Mouse (Mus musculus) retina, embryonic 14.5 days (tissue): ENCODE data around the gene Bud31.
"Not testable (repeated sequence)": the region's sequence is repeated elsewhere in the genome, so short reads cannot be mapped to it uniquely, and the experiment has no call there.

Experiments
- DNase-seq: peaks from one replicate; pipeline ENCODE4 v3.0.0-alpha.2; 2015; ENCODE audit warnings: low spot score

The Bud31 gene

DNA sequence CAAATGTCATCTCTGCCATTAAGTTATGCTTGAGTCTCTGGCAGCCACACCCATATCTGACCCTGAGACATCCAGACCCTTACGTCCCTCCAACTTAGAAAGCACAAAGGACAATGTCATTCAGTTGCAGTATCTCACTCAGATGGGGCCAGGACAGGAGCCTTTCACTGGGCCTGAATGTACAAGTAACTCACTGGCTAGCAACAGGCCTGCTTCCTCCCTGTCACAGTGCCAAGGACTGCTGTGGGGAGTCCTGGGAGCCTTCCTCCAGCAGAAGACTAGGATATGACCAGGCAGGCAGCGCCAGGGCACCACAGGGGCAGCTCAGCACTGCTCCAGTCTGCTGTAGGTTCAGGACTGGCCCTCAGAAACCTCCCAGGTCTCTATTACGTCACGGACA is 11.0 kb upstream of the Bud31 start:
- no peak for DNase-seq

DNA sequence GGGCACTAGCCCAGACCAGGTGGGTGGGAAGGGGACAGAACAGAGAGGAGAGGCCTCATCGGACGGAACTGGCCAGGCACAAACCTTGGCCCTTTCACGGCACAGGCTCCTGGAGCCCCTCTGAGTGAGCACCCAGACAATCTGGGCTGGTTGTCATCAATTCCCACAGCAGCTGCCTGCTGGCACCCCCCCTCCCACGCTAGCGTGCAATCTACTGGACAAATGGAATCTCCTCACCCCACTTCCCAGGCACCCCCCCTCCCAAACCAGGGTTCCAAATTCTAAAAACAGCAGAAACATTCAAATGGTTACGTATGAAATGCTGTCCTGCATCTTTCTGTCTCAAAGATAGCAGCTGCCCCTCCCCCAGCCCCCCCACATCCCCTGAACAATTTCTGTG is 10.4 kb upstream of the Bud31 start:
- not testable (repeated sequence) for DNase-seq

DNA sequence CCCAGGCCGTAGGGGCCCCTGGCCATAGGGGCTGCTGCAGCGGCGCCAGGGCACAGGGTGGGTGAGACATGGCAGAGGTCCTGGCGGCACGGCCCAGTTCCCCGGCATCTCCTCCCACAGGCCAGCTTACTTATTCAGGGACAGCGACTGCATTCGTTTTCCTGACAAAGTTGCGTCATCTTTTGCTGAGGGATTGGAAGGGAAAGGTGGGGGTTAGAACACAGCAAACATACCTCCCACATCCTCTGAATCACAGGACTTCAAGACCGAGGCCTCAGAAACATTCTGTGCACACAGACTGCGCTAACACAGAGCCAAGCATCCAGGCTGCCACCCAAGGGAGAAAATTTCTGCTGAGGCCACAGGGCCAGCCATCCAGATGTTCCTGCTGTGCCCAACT is 10.0 kb upstream of the Bud31 start:
- DNase-seq: no peak

DNA sequence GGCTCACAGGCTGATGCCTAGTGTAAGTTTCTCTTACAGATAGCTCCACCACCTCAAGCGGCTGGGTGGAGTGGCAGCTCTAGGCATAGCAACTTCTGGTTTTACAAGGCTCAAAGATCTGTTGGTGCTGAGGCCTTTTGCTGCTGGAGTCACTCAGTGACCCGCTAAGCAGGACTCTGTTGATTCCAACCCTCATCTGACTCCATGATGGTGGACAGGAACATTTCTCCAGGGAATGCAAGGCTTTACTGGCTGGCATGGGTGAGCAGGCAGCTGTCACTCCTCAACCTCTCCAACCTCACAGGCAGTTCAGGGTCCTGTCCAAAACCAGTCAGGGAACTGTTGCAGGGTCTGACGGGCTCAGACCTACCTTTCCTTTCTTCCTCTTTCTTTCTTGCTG is 9.2 kb upstream of the Bud31 start:
- DNase-seq: no peak

DNA sequence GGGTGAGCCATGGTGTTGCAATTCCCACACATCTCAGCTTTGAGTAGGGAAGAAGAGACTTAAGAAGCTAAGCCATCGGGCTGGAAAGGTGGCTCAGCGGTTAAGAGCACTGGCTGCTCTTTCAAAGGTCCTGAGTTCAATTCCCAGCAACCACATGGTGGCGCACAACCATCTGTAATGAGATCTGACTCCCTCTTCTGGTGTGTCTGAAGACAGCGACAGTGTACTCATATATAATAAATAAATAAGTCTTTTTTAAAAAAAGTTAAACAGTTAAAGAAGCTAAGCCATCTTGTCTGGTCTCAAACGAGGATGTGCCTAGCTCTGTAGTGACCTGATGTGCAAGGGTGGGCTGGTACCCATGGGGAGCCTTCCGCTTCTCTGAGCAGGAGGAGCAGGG is 6.9 kb upstream of the Bud31 start:
- DNase-seq: not testable (repeated sequence)

DNA sequence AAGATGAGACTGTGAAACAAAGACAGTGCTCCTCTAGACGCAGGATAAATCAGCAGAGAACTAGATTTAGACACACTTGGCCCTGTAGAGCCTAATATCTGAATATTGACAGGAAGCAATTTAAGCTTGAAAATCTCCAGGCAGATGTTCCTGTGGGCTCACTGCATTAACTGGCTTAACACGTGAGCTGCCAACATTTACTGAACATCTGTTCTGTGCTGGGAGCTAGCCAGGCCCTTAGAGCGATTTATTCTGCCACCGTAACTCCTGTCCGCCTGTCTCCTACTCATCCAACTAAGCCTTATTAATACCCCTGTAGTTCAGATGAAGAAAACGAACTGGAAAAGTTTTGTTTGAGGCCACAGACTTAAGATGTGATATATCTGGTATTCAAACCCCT is 1.3 kb upstream of the Bud31 start:
- DNase-seq: peak; percentile 35

DNA sequence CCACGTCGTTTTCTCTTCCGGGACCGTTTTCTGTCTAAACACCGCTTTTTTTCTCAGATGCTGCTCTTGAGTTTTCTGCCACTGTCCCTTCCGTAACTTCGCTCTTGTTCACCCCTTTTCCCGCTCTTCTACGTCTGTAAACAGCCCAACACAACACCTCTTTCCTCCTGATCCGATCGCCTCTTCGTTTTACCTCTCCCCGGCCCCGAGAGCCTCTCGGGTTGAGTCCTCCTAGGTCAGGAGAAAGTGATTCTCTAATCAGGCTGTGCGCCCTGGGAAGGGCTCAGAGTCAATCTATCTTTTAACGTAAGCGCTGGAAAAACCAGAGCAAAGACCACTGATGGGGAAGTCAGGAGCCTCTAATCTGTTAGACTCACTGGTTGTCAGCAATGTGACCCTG is 449 bp downstream of the Bud31 start:
- DNase-seq: no peak

DNA sequence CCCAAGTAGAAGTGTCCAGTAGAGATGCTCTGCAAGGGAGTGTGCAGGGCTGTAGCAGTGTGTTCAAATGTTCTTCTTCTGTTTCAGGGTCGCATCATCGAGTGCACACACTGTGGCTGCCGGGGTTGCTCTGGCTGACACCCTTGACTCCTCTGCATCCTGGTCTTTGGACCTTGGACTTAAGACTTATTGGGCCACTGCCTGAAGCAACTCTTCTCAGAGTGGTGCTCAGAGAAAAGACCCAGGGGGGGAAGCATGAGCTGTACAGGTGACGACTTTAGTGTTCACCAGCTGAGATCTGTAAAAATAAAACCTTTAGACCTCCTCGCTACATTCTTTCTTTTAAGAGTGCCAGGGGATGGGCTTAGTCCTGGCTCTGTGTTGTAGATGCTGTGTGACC is 7.6 kb downstream of the Bud31 start:
- DNase-seq: no peak

DNA sequence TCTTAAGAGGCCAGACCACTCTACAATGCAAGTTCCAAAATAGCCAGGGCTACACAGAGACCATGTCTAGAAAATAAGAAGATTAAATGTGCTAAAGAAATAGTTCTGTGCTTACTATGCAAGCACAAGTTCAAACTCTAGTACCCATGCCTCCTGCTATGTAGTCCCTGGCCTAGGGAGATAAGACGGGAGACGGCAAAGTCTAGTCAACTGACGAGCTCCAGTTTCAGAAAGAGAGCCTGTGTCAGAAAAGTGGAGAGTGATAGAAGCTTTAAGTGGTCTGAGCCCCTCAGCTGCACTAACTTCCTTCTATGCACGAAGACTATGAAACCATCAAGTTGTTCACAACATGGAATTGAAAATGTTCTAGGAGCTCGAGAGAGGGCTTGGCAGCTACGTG is 9.1 kb downstream of the Bud31 start:
- no peak for DNase-seq

DNA sequence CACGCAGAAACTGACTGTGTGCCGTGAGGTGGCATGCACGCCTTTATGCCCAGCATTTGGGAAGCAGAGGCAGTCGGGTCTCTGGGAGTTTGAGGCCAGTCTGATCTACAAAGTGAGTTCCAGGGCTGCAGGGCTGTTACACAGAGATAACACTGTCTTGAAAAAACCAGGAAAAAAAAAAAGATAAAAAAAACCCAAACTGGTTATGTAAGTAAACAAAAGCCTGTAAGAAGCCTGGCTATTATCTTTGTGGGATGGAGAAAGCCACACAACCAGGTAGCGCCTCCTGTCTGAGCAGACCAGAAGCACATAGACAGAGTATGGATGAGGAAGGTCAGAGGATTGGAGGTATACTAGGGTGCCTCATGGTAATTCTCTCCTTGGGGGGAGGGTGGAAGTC is 12.5 kb downstream of the Bud31 start:
- DNase-seq: no peak

DNA sequence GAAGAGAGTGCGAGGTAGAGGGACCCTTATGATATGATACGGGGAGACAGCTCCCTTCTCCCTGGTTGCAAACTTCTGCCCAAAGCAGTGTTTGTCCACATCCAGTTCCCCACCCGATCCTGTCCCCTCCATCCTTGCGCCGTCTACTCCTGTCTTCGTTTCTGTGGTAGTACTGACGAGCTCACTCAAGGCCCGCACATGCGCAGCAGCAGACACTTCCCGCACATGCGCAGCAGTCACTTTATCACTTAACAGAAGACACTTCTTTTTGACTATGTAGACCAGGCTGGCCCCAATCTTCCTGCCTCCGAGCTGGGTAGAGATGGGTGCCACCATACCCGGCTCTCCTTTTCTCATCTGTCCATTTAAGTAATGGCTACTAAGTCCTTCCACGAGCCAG is 21.2 kb downstream of the Bud31 start:
- DNase-seq: no peak

DNA sequence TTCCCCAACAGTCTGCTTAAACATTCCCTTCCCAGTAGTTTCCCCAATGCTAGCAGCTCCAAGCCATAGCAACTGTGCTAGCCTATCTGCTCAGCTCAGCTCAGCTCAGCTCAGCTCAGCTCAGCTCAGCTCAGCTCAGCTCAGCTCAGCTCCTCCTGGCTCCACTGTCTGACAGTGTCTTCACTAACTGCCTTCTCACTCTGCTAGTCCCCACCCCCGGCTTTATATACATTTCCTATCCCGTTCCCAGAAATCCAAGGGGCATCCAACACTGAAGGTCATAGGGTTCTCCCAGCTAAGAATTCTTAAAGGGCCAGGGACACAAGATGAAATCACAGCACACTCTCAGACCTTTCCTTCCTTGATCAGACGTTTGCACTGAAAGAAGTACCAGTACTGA is 24.5 kb downstream of the Bud31 start:
- DNase-seq: no peak

DNA sequence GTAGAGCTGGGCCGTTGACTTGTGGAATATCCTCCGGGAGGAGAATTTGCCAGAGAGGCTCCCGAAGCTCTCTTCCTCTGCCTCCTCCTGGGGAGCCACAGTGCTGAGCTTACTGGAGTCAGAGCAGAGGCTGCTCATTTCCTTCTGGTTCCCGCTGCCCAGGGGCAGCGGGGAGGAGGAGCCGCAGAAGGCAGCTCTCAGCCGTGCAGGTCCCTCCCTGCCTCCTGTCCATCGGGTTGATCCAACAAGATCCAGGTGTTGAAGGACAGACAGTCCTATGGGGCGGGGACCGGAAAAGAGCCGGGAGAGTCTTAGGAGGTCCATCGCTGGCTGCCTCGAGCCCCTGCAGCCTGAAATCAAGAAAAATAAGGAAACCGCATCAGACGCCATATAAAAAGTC is 25.0 kb downstream of the Bud31 start:
- no peak for DNase-seq

DNA sequence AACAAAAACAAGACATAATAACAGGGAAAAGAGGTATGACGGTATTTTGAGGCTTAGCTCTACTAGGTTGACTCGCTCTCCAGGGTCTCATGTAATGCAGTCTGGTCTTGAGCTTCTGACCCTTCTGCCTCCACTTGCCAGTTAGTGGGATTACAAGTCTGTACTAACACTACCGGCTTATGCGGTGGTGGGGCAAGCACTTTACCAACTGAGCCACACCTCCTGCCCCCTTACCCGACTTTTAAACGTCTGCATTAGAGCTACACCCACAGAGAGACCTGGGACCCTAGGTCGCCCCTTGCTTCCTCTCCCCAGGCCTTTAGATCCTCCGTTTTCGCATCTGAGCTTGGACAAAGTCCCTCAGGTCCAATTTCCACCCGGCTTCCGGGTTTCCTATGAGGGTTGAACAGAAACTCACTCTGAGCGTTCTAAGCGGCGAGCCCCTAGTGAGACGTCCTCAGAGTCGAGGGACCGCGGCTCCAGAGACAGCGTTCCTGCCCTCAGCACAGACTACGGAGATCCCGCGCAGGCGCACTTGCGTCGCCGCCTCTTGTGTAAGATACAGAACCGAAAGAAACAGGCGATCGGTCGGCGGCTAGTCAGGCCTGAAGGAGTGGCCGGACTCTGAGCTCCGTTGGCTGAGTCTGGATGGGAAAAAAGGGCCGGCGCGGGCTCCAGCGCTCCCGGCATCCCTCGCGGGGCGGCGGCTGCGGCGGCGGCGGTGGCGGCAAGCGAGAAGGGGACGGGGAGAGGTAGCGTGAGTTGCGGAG is 26.6 kb downstream of the Bud31 start, which contains the start of the genes Ptcd1 and Cpsf4:
Ptcd1 (minus strand) TSS at position 573 of the 770 bp plus-strand sequence.
Cpsf4 (plus strand) TSS at position 678 of the 770 bp plus-strand sequence.
- DNase-seq: peak; percentile 100

DNA sequence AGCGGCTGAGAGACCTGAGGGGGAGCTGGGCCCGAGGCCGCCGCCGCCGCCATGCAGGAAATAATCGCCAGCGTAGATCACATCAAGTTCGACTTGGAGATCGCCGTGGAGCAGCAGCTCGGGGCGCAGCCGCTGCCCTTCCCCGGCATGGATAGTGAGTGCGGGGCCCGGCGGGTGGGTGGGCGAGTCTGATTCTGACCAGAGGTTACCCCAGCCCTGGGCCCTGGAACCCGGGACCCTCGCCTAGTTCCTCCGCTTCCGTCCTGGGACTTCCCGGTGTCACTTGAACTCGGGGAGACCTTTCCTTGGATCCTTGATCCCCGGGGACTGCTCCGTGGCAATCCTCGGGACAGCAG is 27.1 kb downstream of the Bud31 start:
- no peak for DNase-seq

DNA sequence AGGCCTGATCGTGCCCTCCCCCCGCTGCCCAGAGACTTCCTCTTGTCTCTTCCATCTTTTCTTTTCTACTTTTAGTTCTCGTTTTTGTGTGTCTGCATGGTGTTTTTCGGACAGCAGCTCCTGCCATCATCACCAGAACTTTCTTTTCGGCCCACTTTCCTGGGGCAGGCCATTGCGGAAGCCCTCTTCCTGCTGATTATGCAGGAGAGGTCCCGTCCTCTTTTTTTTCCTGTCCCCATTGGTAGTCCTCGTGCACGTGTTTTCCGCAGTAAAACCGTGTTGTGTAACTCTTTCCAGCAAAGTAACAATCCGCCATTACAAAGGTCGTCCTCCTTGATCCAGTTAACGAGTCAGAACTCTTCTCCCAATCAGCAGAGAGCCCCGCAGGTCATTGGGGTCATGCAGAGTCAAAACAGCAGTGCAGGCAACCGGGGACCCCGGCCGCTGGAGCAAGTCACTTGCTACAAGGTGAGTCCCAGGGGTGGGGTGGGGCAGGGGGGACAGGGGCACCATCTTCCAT is 38.4 kb downstream of the Bud31 start:
- no peak for DNase-seq

DNA sequence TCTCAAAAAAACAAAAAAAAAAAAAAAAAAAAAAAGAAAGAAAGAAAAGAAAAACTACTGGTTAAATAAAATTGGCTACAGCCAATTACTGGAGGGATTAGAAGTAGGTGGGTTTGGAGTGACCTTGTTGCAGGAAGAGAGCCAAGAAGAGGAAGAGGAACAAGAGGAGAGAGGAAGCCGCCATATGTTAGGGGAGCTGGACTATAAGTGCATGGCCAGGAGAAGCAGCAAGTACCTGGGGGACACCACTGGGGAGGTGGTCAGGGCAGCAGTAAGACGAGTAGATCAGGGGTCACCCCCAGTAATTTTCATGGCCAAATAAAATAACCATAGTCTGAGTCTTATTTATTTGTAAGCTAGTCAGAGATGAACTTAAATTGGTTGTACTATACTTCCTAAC is 45.1 kb downstream of the Bud31 start:
- no peak for DNase-seq

DNA sequence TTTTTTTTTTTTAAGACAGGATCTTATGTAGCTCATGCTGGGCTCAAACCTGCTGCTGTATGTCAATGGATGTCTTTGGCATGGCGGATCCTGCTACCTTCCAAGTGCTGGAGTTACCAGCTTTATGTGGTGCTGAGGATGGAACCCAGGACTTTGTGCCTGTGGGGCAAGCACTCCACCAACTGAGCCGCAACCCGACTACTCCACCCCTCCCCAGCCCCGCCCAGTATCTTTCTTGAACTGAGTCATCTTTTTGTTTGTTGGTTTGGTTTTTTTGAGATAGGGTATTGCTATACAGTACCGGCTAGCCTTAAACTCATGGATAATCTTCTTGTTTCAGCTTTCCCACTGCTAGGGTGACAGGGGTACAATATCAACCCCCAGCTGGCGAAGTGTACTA is 49.3 kb downstream of the Bud31 start:
- no peak for DNase-seq

DNA sequence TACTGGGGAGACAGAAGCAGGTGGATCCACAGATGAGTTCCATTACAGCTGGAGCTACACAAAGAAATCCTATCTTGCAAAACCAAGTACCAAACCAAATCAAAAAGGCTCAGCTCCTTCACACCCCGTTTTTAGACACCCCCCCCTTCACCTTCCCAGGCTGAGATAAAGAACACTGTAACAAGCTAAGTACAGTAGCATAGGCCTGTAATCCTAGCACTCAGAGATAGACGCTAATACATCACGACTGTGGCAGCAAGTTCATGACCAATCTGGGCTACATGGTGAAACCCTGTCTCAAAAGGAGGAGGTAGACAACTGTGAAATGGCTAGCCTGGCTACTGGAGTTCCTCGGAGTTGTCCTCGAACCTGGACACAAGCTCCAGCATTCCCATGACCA is 50.2 kb downstream of the Bud31 start:
- DNase-seq: no peak

DNA sequence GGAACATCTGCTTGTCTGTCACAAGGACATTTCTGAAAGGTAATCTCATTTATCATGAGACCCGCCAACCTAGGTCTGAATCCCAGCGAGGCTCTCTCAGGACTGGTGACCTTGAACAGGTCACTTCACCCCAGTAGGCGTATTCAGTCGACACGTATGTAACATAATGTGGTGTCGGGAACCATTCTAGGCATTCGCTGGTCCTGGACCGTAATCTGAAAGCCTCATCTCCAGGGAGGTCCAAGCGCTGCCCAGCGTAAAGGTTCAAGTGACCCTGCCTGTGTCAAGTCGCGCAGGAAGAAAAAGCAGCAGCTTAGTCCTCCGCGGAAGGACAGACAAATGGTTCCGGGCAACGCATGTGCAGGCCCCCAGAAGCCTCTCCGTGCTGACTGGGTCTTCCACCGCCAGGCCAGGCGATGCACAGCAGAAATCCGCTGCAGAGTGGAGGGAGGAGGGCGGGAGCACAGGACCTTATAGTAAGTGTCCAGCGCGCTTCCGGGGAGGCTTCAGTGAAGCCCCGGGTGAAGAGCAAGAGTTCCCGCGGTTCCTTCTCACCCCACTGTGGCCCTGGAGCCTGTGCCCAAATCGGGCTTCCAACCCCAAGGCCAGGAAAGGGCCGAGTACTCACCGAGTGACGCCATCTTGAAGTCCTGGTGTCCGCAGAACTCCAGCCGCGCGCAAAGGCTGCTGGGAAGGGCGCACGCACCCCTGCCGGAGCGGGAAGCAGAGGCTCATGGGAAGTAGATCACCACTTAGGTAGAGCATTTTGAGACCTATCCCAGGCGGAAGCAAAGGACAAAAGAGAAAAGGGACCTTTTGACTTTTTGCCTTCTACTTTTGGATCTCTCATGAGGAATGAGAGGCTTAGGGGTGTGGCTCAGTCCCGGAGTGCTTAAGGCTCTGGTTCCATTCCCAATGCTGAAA is 51.0 kb downstream of the Bud31 start:
- peak; percentile 92 for DNase-seq

DNA sequence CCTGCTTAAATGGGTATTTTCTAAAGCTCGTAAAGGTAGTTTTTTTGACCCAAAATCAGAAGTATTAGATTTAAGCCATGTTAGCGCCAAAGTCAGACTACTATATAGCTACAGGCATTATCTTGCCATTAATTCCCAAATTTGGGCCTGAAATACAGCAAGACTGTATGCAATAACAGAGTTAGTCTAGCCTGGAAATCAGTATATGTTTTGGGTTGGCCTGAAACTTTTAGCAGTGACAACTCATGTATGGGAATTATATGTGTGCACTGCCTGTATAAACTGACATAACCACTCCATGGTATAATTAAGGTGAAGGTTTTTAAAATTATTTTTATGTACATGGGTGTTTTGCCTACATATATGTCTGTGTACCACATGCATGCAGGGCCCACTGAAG is 51.8 kb downstream of the Bud31 start, which contains the start of gene Atp5j2:
Atp5j2 (minus strand) TSS at position 101 of the 400 bp plus-strand sequence.
- DNase-seq: no peak
